Mouse (Mus musculus): ENCODE results near the gene Tbc1d19. TPM values are rescaled to one million over a fixed set of nuclear protein-coding genes. Genes with fewer than 3 reads are reported as not detected.
A peak's percentile ranks its signal among the peaks of the same experiment; 100 is the strongest.

Tbc1d19 gene
- total RNA-seq (2021) = 10 to 100 TPM; 20.5 to 26.6 TPM
- 4.0 and 5.9 TPM in 2 replicates for polyA plus RNA-seq (2012; rRNA removed)
- long read RNA-seq, transcript Tbc1d19-201 (21 exons, 2,273 nt) = major isoform, 11 of 17 reads
- long read RNA-seq, partial matches to known transcripts = 2 of 17 reads
- long read RNA-seq, other reads (novel, unspliced or antisense) = 4 of 17 reads

GRCm38 (mm10) chr5:53809115-53809991, at the start of gene Tbc1d19:
Gene Tbc1d19, plus strand, starts transcription at chr5:53809606.
- peak; percentile 91 for DNase-seq

- no peak for DNase-seq
Measured at GRCm38 (mm10) chr5:53759912-53760311, 49.5 kb upstream of the Tbc1d19 start.

DNA sequence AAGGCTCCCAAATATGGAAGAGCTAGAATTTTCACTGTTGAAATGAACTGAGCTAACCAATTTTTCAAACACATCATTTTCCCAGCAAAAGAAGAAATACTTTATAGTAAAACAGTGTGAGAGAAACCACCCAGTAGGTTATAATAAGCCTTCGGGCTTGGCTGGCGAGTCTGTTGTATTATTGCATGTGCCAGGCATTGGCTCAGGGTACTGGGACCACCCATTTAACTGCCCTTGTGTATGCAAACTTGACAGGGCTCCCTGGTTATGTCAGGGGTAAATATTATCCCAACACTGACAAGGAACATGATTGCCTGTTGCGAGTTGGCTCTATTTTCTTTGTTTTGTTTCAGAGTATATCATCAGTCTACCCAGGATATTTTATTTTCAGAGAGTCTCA, 48.5 kb upstream of the Tbc1d19 start:
- no peak for DNase-seq

DNA sequence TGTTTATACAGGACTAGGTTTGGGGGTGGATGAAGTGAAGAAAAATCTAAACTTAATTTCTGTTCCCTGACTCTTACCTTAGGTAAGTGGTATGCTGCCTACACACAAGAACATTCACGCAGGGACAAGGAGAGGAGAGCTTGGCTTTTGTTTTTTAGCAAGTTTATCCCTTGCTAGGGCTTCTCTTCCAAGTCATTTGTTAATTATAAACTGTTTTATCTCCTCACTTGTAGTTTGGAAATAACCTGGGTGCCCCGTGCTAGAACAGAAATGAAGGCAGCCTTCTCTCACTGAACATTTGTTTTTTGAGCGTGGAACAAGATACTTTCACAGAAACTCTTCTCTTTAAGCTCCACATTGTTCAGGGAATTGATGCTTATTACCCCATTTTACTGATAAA, 48.1 kb upstream of the Tbc1d19 start:
- DNase-seq = no peak

- DNase-seq = no peak
Measured at GRCm38 (mm10) chr5:53784818-53785520, 24.4 kb upstream of the Tbc1d19 start.

DNA sequence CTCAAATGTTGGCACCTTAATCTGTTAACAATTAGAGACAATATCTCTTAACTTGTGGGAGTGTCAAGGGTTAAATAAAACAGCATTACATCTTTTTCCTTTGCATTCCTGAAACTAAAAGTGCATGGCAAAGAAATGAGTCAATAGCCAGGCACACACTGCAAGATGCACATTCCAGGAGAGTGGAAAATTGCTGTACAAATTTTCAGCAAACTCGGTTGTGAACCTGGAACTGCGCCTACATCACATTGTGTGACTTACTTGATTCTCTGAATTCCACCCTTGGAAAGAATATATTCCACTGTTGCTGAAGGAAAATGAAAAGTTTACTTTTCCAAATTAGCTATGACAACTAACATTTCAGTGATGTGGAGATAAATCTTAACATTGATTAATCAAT, 8.0 kb upstream of the Tbc1d19 start:
- no peak for DNase-seq

- DNase-seq = no peak
Measured at GRCm38 (mm10) chr5:53819711-53820110, 10.3 kb downstream of the Tbc1d19 start.

DNA sequence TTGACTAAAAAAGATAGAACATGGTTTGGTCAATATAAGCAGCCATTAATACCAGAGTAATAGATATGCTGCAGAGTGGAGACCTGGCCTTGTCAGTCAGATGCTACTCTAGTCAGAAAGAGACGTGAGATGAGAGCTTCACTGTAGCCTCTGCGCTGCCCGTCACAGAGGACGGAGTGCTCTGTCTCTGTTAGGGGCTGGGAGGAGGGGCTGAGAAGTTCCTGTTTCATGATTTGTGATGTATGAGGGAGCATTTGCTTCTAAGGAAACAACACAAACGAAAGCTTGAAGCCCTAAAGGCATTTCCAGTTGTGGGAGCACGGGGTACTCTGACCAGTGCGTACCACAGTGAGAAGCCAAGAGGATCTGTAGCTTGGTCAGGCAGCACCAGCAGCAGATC, 16.5 kb downstream of the Tbc1d19 start:
- no peak for DNase-seq

DNA sequence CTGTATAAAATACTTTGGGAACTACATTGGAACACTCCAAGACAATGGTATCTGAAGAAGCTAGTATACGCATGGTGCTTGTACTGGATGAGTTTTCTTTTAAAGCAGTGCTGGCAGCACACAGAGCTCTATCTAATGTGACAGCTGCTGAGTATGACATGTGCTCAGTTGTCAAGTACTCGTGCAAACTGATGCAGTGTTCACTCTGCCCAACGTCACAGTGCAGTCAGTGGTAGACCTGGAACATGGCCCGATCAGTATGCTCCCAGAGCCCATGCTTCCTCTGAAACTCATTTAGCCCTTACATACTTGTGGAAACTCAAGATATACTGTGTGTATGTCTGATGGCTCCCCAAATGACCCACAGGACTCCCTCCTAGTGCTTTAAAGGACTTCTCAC, 25.1 kb downstream of the Tbc1d19 start:
- DNase-seq = no peak

DNA sequence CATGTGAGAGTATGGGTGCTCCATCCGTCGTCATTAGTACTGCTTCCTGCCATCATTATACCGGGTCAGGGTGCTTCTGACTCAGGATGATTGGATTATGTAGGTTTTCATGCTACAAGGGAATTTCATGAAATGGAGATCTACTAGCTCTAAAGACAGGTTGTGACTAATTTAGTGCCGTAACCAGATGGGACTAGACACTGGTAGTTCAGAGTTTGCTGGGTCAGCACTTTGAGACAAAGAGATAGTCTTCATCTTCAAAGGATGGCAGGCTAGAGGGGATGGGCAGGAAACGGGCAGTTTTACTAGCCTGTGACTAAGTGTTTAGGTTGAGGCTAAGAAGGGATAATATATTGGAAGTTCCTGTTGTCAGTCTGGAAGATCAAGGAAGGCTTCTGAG, 31.9 kb downstream of the Tbc1d19 start:
- DNase-seq = no peak

DNA sequence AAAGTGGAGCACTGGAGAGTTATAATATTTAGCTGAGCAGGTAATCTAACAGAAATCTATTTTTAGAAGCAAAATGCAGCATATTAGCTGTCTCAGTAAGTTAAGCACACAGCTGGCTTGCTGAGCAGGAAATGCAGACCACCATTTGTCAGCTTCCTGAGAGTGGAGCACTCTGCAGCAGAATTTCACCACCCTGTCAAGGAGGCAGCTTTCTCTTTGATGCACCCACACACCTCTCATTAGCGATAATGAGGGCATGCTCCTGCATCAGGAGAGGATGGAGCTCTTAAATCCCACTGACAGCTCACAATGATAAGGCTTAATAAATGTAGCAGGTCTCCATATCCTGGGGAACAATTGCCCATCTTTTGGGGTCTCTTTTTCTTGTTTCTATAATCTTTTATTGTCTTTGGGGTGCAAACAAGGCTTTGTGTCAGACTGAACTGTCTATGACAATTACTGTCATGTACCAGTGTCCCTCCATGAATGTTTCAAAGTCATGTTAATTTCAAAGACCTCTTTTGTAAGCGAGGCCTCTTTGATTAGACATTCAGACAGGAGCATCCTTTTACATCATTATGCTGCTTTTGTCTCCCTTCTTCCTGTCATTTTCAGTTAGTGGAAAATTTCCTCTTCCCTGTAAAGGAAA, 39.0 kb downstream of the Tbc1d19 start:
- DNase-seq = no peak

DNA sequence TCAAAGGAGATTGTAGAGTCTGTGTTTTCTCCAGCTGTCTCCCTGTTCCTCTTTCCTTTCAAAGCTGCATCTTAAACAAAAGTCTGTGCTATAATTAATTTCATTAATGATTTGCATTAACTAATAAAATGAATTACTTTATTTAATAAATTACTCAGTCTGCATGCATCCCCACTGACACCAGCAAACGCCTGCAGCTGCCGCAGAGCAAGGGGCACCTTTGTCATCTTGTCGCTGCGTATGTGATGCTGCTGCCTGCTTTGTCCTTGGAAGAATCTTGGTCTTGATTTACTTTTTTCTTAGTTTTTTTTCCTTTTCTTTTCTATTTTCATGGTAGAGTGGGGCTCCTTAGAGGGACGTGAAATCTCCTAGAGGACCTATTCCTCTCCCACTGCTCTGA, 43.2 kb downstream of the Tbc1d19 start:
- no peak for DNase-seq

GRCm38 (mm10) chr5:53854561-53854960, 45.2 kb downstream of the Tbc1d19 start:
- DNase-seq = no peak

DNA sequence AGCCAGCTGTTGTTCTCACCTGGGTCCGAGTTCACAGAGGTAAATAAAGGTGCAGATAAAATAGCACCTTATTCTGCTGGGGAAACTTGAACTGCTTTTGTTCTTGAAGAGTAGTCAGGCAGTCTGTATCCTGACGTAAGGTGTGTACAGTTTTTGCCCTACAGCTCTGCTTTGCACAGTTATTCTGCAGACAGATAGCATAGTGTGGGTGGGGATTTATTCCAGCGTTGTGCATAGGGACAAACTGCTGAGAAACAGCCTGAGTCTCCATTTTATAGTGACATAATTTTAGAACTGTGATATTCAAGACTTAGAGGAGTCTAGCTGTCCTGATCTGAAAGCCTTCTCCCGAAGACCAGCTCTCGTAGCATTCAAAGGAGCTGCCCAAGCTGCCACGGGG, 46.6 kb downstream of the Tbc1d19 start:
- DNase-seq = no peak

GRCm38 (mm10) chr5:53865146-53865545, 55.7 kb downstream of the Tbc1d19 start:
- DNase-seq = no peak

GRCm38 (mm10) chr5:53865991-53866390, 56.6 kb downstream of the Tbc1d19 start:
- DNase-seq = no peak

DNA sequence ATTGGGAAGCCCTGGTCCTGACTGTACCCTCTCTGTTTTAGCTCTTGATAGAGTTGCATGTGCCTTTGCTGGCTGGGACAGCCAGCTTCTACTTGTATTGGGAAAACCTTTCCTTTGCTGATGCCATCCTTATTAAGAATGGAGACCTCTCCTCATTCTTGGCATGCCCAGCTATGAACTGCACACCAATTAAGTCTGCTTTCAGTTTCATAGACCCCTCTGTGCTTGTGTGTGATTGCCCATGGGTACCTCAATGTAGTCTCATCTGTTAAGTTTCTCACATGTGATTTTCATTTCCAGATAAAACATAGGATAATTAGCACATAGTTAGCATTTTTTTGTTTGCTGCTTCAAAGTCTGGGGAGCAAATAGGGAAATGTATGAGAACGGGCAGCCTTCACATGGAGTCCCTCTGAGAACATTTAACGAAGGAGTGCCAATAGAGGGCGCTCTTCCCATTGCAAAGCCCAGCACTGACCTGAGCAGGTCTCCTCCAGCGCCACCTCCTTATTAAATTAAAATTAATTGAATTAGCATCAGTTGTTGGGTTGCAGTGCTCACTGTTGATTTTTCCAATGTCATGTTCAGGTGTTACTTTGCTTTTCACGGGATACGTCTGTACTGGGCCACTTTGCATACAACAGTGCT, 62.4 kb downstream of the Tbc1d19 start:
- DNase-seq = peak; percentile 55

DNA sequence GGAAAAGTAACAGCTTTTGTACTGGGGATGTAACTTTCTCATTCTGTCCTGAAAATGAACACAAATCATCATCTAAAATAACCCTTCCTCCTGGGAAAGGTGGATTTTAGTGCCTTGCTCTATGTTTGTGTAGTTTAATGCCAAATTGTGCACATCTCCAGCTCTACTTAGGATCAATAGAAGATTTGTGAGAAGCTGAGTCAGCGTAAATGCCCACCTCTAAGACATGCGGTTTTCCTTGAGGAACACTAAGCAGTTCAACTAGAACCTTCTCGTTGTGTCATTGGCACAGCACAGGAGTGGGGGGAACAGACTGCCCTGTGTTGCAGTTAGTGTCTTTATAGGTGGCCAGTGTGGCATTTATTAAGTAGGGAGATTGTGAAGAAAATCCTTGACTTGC, 65.6 kb downstream of the Tbc1d19 start:
- DNase-seq = no peak

GRCm38 (mm10) chr5:53880724-53881123, 71.3 kb downstream of the Tbc1d19 start:
- peak; percentile 10 for DNase-seq

DNA sequence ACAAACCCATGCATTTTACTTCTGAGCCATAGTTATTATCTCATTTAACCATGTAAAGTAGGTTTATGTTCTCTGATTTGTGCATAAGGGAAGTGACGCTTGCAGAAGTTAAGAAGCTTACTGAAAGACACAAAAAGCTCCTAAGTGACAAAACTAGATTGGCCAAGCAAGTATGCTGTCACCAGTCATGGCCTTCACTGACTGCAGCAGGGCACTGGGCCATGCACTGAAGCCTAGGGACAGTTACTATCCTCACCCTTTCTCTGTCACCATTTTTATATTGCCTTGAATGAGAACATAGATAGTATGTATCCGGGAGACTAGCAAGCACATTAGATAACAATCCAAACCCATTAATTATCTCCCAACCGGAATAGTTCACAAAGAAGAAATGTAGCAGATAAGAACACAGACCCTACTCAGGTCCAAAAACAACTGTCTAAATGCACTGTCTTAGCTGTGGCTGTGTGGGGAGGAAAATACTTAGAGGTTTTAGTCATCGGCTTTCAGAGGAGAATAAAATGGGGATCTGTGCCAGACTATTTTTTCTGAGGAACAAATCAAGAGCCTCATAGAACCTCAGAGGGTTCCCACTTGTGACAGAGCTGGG, 72.1 kb downstream of the Tbc1d19 start:
- DNase-seq = peak; percentile 54

DNA sequence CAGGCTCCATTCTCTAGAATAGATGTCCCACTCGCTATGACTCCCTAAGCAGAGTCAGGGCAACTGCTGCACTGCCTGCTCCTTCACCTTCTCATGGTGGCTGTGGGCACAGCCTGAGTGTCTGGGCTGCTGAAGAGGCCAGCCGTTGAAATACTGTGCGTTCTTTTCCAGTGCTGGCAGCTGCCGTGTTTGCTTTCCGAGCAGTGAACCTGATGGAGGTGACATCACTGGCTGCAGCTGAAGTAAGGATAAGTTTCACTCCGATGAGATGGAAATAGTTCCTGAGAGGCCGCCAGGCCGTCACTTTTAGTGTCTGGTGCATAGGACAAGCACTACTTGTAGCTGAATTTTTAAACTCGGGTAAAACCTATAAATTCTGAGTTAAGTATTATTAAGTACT, 92.0 kb downstream of the Tbc1d19 start:
- DNase-seq = no peak

DNA sequence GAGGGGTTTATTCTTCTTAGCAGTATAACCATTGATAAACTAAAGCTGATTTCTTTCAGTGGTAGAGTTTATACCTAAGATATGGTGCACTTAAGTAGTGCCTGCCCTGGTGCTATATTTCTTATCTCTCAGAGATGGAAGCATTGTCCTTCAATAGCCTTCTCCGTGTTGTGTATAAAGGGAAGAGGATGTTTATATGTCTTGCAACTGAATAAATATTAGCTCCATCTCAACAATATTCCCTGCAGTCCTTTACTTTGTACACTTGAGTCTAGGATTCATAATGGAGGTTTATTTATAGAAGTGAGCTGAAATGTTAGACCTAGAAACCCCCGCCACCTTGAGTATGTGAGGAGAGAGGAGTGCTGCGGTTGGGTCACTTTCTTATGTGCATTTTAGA, 93.4 kb downstream of the Tbc1d19 start:
- DNase-seq = no peak

Measured in adrenal gland, adult 2 months (tissue).